Mouse (Mus musculus) myocyte (in vitro differentiated cells): ENCODE results near the gene Mt4.

Experiments used
- CEBPB ChIP-seq: IDR thresholded peaks from 2 replicates; pipeline ENCODE4 v1.6.1; 2011; ENCODE audit warnings: mild to moderate bottlenecking, moderate library complexity; ENCODE audit not compliant: poor library complexity, insufficient read depth, severe bottlenecking
- E2F4 ChIP-seq: IDR thresholded peaks from one replicate; pipeline ENCODE4 v1.6.1; 2011; ENCODE audit warnings: mild to moderate bottlenecking, control low read depth, moderate library complexity; ENCODE audit not compliant: insufficient read depth
- MAX ChIP-seq: IDR thresholded peaks from one replicate; pipeline ENCODE4 v1.6.1; 2011; ENCODE audit warnings: low read depth, mild to moderate bottlenecking, control low read depth
- MYOD1 ChIP-seq, 3 experiments: IDR thresholded peaks; one replicate each; pipeline ENCODE4 v1.6.1; 2011; ENCODE audit warnings: control low read depth in 2 of 3, low read depth in 2 of 3, mild to moderate bottlenecking in 2 of 3, moderate library complexity in 1 of 3; ENCODE audit not compliant: insufficient read length in 2 of 3, control insufficient read depth in 1 of 3
- MYOG ChIP-seq, 3 experiments: IDR thresholded peaks; one replicate each; pipeline ENCODE4 v1.6.1; 2011; ENCODE audit warnings: control low read depth in 2 of 3, low read depth in 2 of 3, mild to moderate bottlenecking in 2 of 3; ENCODE audit not compliant: insufficient read length in 2 of 3, control insufficient read depth in 1 of 3, insufficient read depth in 1 of 3
- POLR2A ChIP-seq: IDR thresholded peaks from one replicate; pipeline ENCODE4 v1.6.1; 2011; ENCODE audit warnings: low read depth, mild to moderate bottlenecking, control low read depth, moderate library complexity; ENCODE audit not compliant: insufficient read length
- POLR2AphosphoS2 ChIP-seq: IDR thresholded peaks from one replicate; pipeline ENCODE4 v1.6.1; 2011; ENCODE audit warnings: low read depth, control low read depth; ENCODE audit not compliant: insufficient read length
- REST ChIP-seq: IDR thresholded peaks from one replicate; pipeline ENCODE4 v1.6.1; 2011; ENCODE audit warnings: mild to moderate bottlenecking, control low read depth, moderate library complexity; ENCODE audit not compliant: insufficient read depth, insufficient read length
- SRF ChIP-seq: IDR thresholded peaks from one replicate; pipeline ENCODE4 v1.6.1; 2011; ENCODE audit warnings: low read depth; ENCODE audit not compliant: control insufficient read depth, insufficient read length
- TCF12 ChIP-seq: IDR thresholded peaks from one replicate; pipeline ENCODE4 v1.6.1; 2011; ENCODE audit warnings: mild to moderate bottlenecking, control low read depth; ENCODE audit not compliant: poor library complexity, insufficient read depth, severe bottlenecking
- TCF3 ChIP-seq: IDR thresholded peaks from one replicate; pipeline ENCODE4 v1.6.1; 2011; ENCODE audit warnings: low read depth, control low read depth; ENCODE audit not compliant: insufficient read length
- USF1 ChIP-seq: IDR thresholded peaks from one replicate; pipeline ENCODE4 v1.6.1; 2011; ENCODE audit warnings: low read depth, mild to moderate bottlenecking, control low read depth, moderate library complexity

- TF ChIP-seq MYOG (IDR thresholded peaks at IDR 0.05; ENCODE audit: control insufficient read depth in 1 of 3, insufficient read depth in 1 of 3, insufficient read length in 2 of 3, low read depth in 2 of 3), result no peak
- no peak for TF ChIP-seq POLR2A
- TF ChIP-seq CEBPB, result no peak
- TF ChIP-seq E2F4, result peak; percentile 11
- TF ChIP-seq REST, result no peak
- TF ChIP-seq POLR2AphosphoS2, result no peak
- no peak for TF ChIP-seq MYOD1 (IDR thresholded peaks at IDR 0.05; ENCODE audit: control insufficient read depth in 1 of 3, insufficient read length in 2 of 3, low read depth in 2 of 3)
- TF ChIP-seq TCF12, result no peak
- TF ChIP-seq MAX, result no peak
- TF ChIP-seq USF1, result no peak
- TF ChIP-seq TCF3, result no peak
- TF ChIP-seq SRF, result no peak
Measured at GRCm38 (mm10) chr8:94183117-94183516, 46.1 kb downstream of the Mt4 start.
